Mouse (Mus musculus) midbrain, embryonic 13.5 days (tissue): ENCODE data around the gene Otulin. TPM values are rescaled to one million over a fixed set of nuclear protein-coding genes. Genes with fewer than 3 reads are reported as not detected.

Source experiments
- ATAC-seq: fragments of 200-750 bp; cut with Nextera tagmentation; 2 replicates; pipeline ENCODE4 v1.8.0; 2017; ENCODE audit warnings: mild to moderate bottlenecking, moderate TSS enrichment, moderate library complexity
- H3K27ac ChIP-seq: fragments of 300-500 bp; sonication (generic); 2 replicates; pipeline ENCODE4 v1.5.1; 2015; ENCODE audit warnings: inconsistent platforms, mild to moderate bottlenecking, moderate library complexity
- H3K27me3 ChIP-seq: fragments of 300-500 bp; sonication (generic); 2 replicates; pipeline ENCODE4 v1.6.1; 2015; ENCODE audit warnings: mild to moderate bottlenecking, inconsistent platforms
- H3K36me3 ChIP-seq: fragments of 300-500 bp; sonication (generic); 2 replicates; pipeline ENCODE4 v1.6.1; 2015; ENCODE audit warnings: mild to moderate bottlenecking, inconsistent platforms
- H3K4me1 ChIP-seq: fragments of 300-500 bp; sonication (generic); replicated peaks from 2 replicates; pipeline ENCODE4 v1.6.1; 2015; ENCODE audit warnings: inconsistent platforms
- H3K4me2 ChIP-seq: fragments of 300-500 bp; sonication (generic); replicated peaks from 2 replicates; pipeline ENCODE4 v1.6.1; 2015; ENCODE audit warnings: moderate library complexity, mild to moderate bottlenecking, inconsistent platforms
- H3K4me3 ChIP-seq: fragments of 300-500 bp; sonication (generic); replicated peaks from 2 replicates; pipeline ENCODE4 v1.5.1; 2015; ENCODE audit warnings: mild to moderate bottlenecking, inconsistent platforms
- H3K9ac ChIP-seq: fragments of 300-500 bp; sonication (generic); replicated peaks from 2 replicates; pipeline ENCODE4 v1.6.1; 2015; ENCODE audit warnings: mild to moderate bottlenecking, inconsistent platforms
- H3K9me3 ChIP-seq: fragments of 300-500 bp; sonication (generic); 2 replicates; pipeline ENCODE4 v1.6.1; 2016; ENCODE audit warnings: mild to moderate bottlenecking, inconsistent platforms
- WGBS: fragments of 180-500 bp; shearing (Covaris S2); methylation state at CpG from one replicate; pipeline ENCODE4 v1.1.7; 2015; 5-methylcytosine and 5-hydroxymethylcytosine counted together
- polyA plus RNA-seq: library from polyadenylated mRNA; unstranded; fragments of >200 nt; fragmentation: Nextera tagmentation; extraction: Ambion mirVana; gene quantifications from 2 replicates; pipeline ENCODE4 v1.2.1, GENCODE M21; 2015

The Otulin gene
- polyA plus RNA-seq, 1 experiment from 2014 or later, result 24.3 TPM

DNA sequence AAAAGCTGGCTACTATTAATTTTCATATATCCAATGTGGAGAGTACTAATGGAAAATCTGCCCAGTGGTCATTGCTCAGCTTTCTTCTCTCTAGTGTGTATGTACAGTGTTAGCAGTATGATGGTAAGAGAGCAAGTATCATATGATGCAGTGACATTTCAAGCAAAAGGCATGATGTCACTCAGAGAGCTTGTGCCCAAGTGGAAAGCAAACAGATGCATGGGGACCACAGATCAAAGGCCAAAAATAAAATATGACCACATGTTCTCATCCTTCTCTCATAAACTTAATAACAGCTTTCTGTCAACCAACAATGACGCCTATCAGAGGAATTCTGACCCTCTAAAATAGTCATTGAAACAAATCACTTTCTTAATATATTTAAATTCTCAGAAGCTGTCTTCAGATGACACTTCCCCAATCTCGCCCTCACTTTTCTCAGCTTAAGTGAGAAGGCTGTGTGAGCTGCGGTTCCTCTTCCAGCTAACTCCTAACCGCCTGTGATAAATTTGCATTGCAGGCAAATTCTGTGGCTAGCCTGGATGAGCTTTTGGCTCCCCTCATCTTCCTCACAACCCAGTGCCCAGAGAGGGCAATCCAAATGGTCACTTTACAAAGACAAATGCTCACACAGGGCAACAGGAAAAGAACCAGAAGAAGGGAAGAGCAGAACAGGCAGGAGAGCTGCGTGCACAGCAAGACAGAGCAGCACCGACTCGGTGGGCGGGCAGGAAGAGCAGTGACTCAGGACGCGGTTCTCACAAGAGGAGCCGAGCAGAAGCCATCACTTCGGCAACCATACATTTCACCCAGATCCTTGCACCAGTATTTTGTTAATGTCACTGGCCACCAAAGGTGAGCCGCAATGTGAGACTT lies 5.2 kb downstream of the Otulin start:
- H3K4me2 ChIP-seq, result no peak overlapping the region
- peaks cover 34% of the 10 kb centered on the region for H3K36me3 ChIP-seq
- no peak overlapping the region for H3K27ac ChIP-seq
- no peak overlapping the region for H3K9ac ChIP-seq
- H3K4me3 ChIP-seq, result no peak overlapping the region
- 93% methylated on average over 13 of the region's 13 CpGs for WGBS
- no peak for ATAC-seq
- H3K9me3 ChIP-seq, result no peaks in the 10 kb centered on the region
- H3K27me3 ChIP-seq, result no peaks in the 10 kb centered on the region
- peaks cover 21% of the 10 kb centered on the region for H3K4me1 ChIP-seq

DNA sequence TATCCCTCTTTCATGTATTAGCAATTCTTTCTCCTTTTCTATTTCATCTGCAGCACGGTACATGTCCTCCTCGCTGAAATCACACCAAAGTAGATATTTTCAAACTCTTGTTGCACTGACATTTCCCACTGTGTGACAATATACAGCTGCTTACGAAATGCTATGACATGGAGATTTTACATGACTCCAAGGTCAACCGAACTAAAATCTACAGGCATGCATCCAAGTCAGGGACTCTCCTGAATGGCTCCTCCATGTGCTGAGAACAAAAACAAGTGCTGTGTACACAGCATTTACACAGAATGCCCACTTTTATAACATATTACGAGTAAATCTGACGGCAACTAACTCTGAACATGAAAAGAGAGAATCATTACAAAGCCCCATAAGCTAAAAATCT lies 7.2 kb downstream of the Otulin start:
- 96% methylated on average over 6 of the region's 6 CpGs for WGBS
- no peak for ATAC-seq
- no peaks in the 10 kb centered on the region for H3K9me3 ChIP-seq

DNA sequence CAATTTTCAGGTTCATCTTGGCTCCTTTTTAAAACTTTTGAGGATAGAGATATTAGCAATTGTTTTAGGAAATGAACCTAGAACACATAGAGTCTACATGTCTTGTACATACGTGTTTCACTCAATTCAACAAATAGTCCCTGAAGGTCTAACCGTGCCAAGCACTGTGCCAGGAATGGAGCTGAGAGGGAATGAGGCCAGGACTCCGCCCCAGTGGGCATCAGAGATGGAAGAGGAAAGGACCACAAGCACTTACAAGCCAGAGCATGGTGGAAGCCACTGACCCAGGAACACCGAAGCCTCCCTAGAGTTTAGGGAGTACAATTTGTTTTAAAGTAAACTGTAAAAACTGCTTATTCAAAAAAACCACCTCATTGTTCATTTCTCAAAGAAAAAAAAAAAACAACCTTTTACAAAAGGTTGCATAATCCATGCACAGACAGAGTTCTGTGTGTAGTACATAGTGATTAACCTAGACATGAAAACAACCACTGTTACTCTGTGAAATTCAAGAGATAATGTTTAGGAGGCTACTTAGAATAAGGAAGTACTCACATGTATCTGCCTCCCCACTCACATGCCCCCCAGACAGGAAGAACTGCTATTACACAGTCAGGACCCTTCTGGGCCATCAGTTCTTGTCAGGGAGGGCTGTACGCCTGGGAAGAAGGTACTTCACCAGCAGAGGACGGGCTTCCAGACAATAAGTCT lies 9.9 kb downstream of the Otulin start:
- no peak overlapping the region for H3K4me2 ChIP-seq
- no peak for ATAC-seq

More for the DNA sequence above, 7.2 kb downstream of the Otulin start:
- no peaks in the 10 kb centered on the region for H3K27me3 ChIP-seq
- H3K27ac ChIP-seq, result no peak overlapping the region
- no peak overlapping the region for H3K9ac ChIP-seq
- peaks cover 47% of the 10 kb centered on the region for H3K36me3 ChIP-seq
- H3K4me1 ChIP-seq, result peaks cover 5% of the 10 kb centered on the region; the same call in 1 of the 2 replicates
- H3K4me3 ChIP-seq, result no peak overlapping the region
- H3K4me2 ChIP-seq, result no peak overlapping the region

GRCm38 (mm10) chr15:27619683-27620082 lies 10.8 kb downstream of the Otulin start:
- 95% methylated on average over 3 of the region's 3 CpGs for whole genome bisulfite sequencing
- Histone ChIP-seq H3K4me3 (no peak overlapping the region), H3K27ac (no peak overlapping the region), H3K36me3 (peaks cover 47% of the 10 kb centered on the region), H3K4me1 (no peaks in the 10 kb centered on the region), H3K4me2 (no peak overlapping the region), H3K9me3 (no peaks in the 10 kb centered on the region), H3K9ac (no peak overlapping the region), H3K27me3 (no peaks in the 10 kb centered on the region)
- no peak for ATAC-seq

More for the DNA sequence above, 9.9 kb downstream of the Otulin start:
- Histone ChIP-seq H3K27ac (no peak overlapping the region), H3K36me3 (peaks cover 47% of the 10 kb centered on the region), H3K27me3 (no peaks in the 10 kb centered on the region), H3K4me3 (no peak overlapping the region), H3K4me1 (no peaks in the 10 kb centered on the region), H3K9ac (no peak overlapping the region), H3K9me3 (no peaks in the 10 kb centered on the region)
- 91% methylated on average over 6 of the region's 6 CpGs for WGBS

DNA sequence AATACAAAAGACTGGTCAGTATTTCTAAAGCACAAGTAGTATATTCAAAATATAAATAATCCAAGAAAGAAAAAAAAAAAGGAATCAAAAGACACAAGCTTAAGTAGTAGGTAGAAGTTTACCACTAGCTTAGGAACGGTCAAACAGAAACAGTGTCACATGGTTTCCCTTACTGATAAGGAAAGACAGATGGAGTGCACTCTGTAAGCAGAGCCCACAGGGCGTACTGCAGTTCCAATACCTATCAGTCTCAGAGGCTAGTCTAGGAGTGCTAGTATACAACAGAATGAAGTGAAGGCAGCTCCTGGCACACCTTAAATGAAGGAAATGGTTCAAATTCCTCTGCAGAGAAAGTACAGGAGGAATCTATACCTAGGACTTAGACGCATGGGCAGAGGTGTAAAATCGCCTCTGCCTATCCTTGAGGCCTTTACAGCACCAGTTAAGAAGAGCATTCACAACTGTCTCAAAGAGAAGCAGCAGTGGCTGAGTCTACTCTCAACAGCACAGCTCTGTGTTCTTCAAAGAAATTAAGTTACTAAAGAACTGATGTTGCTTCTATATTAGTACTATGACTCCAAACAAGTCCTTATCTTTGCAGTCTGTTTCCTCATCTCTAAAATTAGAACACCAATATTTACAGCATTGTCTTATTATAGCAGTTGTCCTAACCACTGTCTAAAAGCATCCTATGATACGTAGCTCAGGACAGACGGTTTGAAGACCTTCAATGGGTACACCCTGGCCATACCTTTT lies 11.5 kb downstream of the Otulin start:
- peaks cover 48% of the 10 kb centered on the region for H3K36me3 ChIP-seq
- H3K27me3 ChIP-seq, result no peaks in the 10 kb centered on the region
- no peaks in the 10 kb centered on the region for H3K4me1 ChIP-seq
- H3K4me2 ChIP-seq, result no peak overlapping the region
- WGBS, result 90% methylated on average over 6 of the region's 6 CpGs
- H3K9ac ChIP-seq, result no peak overlapping the region
- H3K4me3 ChIP-seq, result no peak overlapping the region
- H3K9me3 ChIP-seq, result no peaks in the 10 kb centered on the region
- H3K27ac ChIP-seq, result no peak overlapping the region
- no peak for ATAC-seq

DNA sequence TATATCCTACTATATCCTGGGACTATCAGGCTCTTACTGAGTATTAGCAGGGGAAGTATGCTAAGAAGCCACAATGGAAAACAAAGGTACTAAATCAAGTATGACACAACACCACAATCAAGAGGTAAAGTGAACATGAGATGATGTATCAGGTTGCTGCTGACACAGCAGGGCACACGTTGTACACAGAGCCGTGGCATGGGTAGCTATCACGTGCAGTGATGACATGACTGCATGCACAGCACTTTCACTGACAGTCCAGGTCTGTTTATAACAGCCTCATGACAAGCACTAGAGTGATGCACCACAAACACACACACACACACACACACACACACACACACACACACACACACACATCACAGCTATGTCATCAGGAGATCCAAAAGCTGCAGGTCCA lies 13.3 kb downstream of the Otulin start:
- H3K4me3 ChIP-seq, result no peak overlapping the region
- no peak overlapping the region for H3K9ac ChIP-seq
- no peak overlapping the region for H3K27ac ChIP-seq
- 0 out of 2 replicates have a peak, but pooled peaks cover 5% of the 10 kb centered on the region for H3K4me1 ChIP-seq
- H3K27me3 ChIP-seq, result no peaks in the 10 kb centered on the region
- H3K36me3 ChIP-seq, result peaks cover 38% of the 10 kb centered on the region
- no peak for ATAC-seq
- 84% methylated on average over 3 of the region's 3 CpGs for WGBS
- no peak overlapping the region for H3K4me2 ChIP-seq
- no peaks in the 10 kb centered on the region for H3K9me3 ChIP-seq

GRCm38 (mm10) chr15:27616159-27616558 lies 14.3 kb downstream of the Otulin start:
- H3K9me3 ChIP-seq, result no peaks in the 10 kb centered on the region
- no peaks in the 10 kb centered on the region for H3K27me3 ChIP-seq
- H3K36me3 ChIP-seq, result peaks cover 42% of the 10 kb centered on the region
- ATAC-seq, result no peak
- 0 out of 2 replicates have a peak, but pooled peaks cover 5% of the 10 kb centered on the region for H3K4me1 ChIP-seq
- no peak overlapping the region for H3K4me2 ChIP-seq
- 86% methylated on average over 4 of the region's 4 CpGs for WGBS
- no peak overlapping the region for H3K27ac ChIP-seq
- H3K9ac ChIP-seq, result no peak overlapping the region
- no peak overlapping the region for H3K4me3 ChIP-seq

- Histone ChIP-seq H3K27me3 (no peaks in the 10 kb centered on the region), H3K4me3 (no peak overlapping the region), H3K4me2 (no peak overlapping the region), H3K9me3 (no peaks in the 10 kb centered on the region), H3K9ac (no peak overlapping the region), H3K27ac (no peak overlapping the region), H3K36me3 (peaks cover 43% of the 10 kb centered on the region), H3K4me1 (0 out of 2 replicates have a peak, but pooled peaks cover 5% of the 10 kb centered on the region)
- peak; percentile 59 for ATAC-seq
- WGBS, result 95% methylated on average over 4 of the region's 4 CpGs
These were observed 17.2 kb downstream of the Otulin start for GRCm38 (mm10) chr15:27613255-27613654.

GRCm38 (mm10) chr15:27612533-27613221 lies 17.8 kb downstream of the Otulin start:
- Histone ChIP-seq H3K4me3 (no peak overlapping the region), H3K4me2 (no peak overlapping the region), H3K9ac (no peak overlapping the region), H3K9me3 (no peaks in the 10 kb centered on the region), H3K27me3 (no peaks in the 10 kb centered on the region), H3K36me3 (peaks cover 42% of the 10 kb centered on the region), H3K27ac (no peak overlapping the region), H3K4me1 (0 out of 2 replicates have a peak, but pooled peaks cover 5% of the 10 kb centered on the region)
- ATAC-seq, result peak; percentile 87
- WGBS, result 45% methylated on average over 6 of the region's 6 CpGs

- no peak overlapping the region for H3K4me2 ChIP-seq
- ATAC-seq, result no peak
- H3K36me3 ChIP-seq, result peaks cover 46% of the 10 kb centered on the region
- H3K4me1 ChIP-seq, result 0 out of 2 replicates have a peak, but pooled peaks cover 5% of the 10 kb centered on the region
- no peak overlapping the region for H3K4me3 ChIP-seq
- no peak overlapping the region for H3K27ac ChIP-seq
- H3K9me3 ChIP-seq, result no peaks in the 10 kb centered on the region
- 87% methylated on average over 4 of the region's 4 CpGs for WGBS
- no peak overlapping the region for H3K9ac ChIP-seq
- no peaks in the 10 kb centered on the region for H3K27me3 ChIP-seq
These were observed 20.9 kb downstream of the Otulin start for GRCm38 (mm10) chr15:27609554-27609953.

GRCm38 (mm10) chr15:27605252-27605651 lies 25.2 kb downstream of the Otulin start:
- Histone ChIP-seq H3K9ac (no peak overlapping the region), H3K36me3 (peaks cover 44% of the 10 kb centered on the region), H3K9me3 (no peaks in the 10 kb centered on the region), H3K27me3 (no peaks in the 10 kb centered on the region), H3K4me3 (no peak overlapping the region), H3K27ac (no peak overlapping the region), H3K4me2 (no peak overlapping the region), H3K4me1 (no peaks in the 10 kb centered on the region)
- 82% methylated on average over 3 of the region's 3 CpGs for WGBS
- ATAC-seq, result no peak
